Mouse (Mus musculus) liver, embryonic 14.5 days (tissue): ENCODE results near the gene 1810065E05Rik. TPM values are rescaled to one million over a fixed set of nuclear protein-coding genes. Genes with fewer than 3 reads are reported as not detected.

Source experiments
- ATAC-seq: fragments of 200-750 bp; cut with Nextera tagmentation; 2 replicates; pipeline ENCODE4 v1.8.0; 2017; ENCODE audit warnings: moderate number of reproducible peaks, mild to moderate bottlenecking, moderate library complexity; ENCODE audit not compliant: insufficient read depth
- DNase-seq, 3 experiments: peaks; one replicate each; pipeline ENCODE4 v3.0.0-alpha.2; 2012 to 2013; ENCODE audit warnings: low read depth in 3 of 3, low spot score in 3 of 3
- H3K27ac ChIP-seq: fragments of 300-500 bp; sonication (generic); 2 replicates; pipeline ENCODE4 v1.5.1; 2014; ENCODE audit warnings: moderate library complexity, mild to moderate bottlenecking, control low read depth, inconsistent platforms
- H3K27me3 ChIP-seq: fragments of 300-500 bp; sonication (generic); 2 replicates; pipeline ENCODE4 v1.6.1; 2014; ENCODE audit warnings: mild to moderate bottlenecking, low read length, moderate library complexity; ENCODE audit not compliant: control insufficient read depth, insufficient read depth
- H3K36me3 ChIP-seq: fragments of 300-500 bp; sonication (generic); replicated peaks from 2 replicates; pipeline ENCODE4 v1.6.1; 2014; ENCODE audit warnings: low read depth; ENCODE audit not compliant: control insufficient read depth, insufficient read depth
- H3K4me1 ChIP-seq, 2 experiments: fragments of 200-500 bp in 1 of 2; fragments of 300-500 bp in 1 of 2; sonication (generic) in 1 of 2; replicated peaks; 2 replicates each; pipeline ENCODE4 v1.6.1; 2012 to 2014; ENCODE audit warnings: antibody characterized with exemption in 1 of 2, inconsistent platforms in 1 of 2, low read length in 1 of 2; ENCODE audit not compliant: control insufficient read depth in 2 of 2, insufficient read depth in 2 of 2
- H3K4me2 ChIP-seq: fragments of 300-500 bp; sonication (generic); 2 replicates; pipeline ENCODE4 v1.6.1; 2014; ENCODE audit warnings: low read depth, mild to moderate bottlenecking, control low read depth, moderate library complexity
- H3K4me3 ChIP-seq, 2 experiments: fragments of 200-500 bp in 1 of 2; fragments of 300-500 bp in 1 of 2; sonication (generic) in 1 of 2; 2 replicates each; pipeline ENCODE4 v1.5.1; 2012 to 2014; ENCODE audit warnings: low read depth in 2 of 2, low read length in 2 of 2, mild to moderate bottlenecking in 2 of 2, control low read depth in 1 of 2, inconsistent platforms in 1 of 2, moderate library complexity in 1 of 2; ENCODE audit not compliant: insufficient read depth in 1 of 2
- H3K9ac ChIP-seq: fragments of 300-500 bp; sonication (generic); replicated peaks from 2 replicates; pipeline ENCODE4 v1.6.1; 2014; ENCODE audit warnings: mild to moderate bottlenecking, control low read depth, moderate library complexity
- H3K9me3 ChIP-seq: fragments of 300-500 bp; sonication (generic); 2 replicates; pipeline ENCODE4 v1.6.1; 2016; ENCODE audit warnings: low read length, mixed read lengths; ENCODE audit not compliant: control insufficient read depth
- CTCF ChIP-seq: IDR thresholded peaks from 2 replicates; pipeline ENCODE4 v1.5.1; 2016; ENCODE audit warnings: antibody characterized with exemption, low read depth, control low read depth
- EP300 ChIP-seq: IDR thresholded peaks from 2 replicates; pipeline ENCODE4 v1.6.1; 2016; ENCODE audit warnings: antibody characterized with exemption, low read depth
- WGBS: fragments of 180-500 bp; shearing (Covaris S2); extraction: QIAGEN DNeasy Blood & Tissue Kit; methylation state at CpG from one replicate; pipeline ENCODE4 v1.1.7; 2014; ENCODE audit not compliant: insufficient replicate concordance; 5-methylcytosine and 5-hydroxymethylcytosine counted together
- polyA plus RNA-seq, 2 experiments: library from polyadenylated mRNA; depleted of rRNA in 1 of 2; stranded (reverse) in 1 of 2; unstranded in 1 of 2; fragments of >200 nt; fragmentation: Nextera tagmentation in 1 of 2; extraction: Ambion mirVana in 1 of 2; gene quantifications; 2 replicates each; pipeline versions ENCODE4 v1.2.1 to v1.2.3; 2012 to 2014

Gene 1810065E05Rik
- polyA plus RNA-seq, 2 experiments: not detected

DNA sequence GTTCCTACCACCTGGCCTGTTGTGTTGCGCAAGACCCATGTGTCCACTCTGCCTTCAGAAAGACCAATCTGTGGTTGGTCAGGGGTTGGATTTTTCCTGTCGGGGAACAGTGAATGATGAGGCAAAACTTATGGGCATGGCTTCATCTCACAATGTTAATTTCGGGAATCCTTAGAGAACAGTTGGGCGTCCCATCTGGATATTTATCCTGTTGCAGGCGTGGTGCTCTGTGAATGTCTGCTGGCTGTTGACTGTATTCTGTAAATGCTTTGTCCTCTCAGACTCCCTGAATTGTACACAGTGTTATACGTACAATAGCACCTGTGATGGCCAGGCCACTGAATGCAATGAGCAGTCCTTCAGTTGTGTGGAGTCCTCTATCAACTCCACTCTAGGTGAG, 38.4 kb upstream of the 1810065E05Rik start:
- Histone ChIP-seq H3K4me1 (no peaks in the 10 kb centered on the region), H3K27ac (no peak overlapping the region), H3K4me2 (no peak overlapping the region), H3K27me3 (no peaks in the 10 kb centered on the region), H3K9me3 (no peaks in the 10 kb centered on the region), H3K4me3 (no peak overlapping the region), H3K9ac (no peak overlapping the region), H3K36me3 (no peaks in the 10 kb centered on the region)
- ATAC-seq: no peak
- TF ChIP-seq EP300: no peak
- no peak for TF ChIP-seq CTCF
- 79% methylated on average over 6 of the region's 6 CpGs for WGBS
- DNase-seq: no peak

DNA sequence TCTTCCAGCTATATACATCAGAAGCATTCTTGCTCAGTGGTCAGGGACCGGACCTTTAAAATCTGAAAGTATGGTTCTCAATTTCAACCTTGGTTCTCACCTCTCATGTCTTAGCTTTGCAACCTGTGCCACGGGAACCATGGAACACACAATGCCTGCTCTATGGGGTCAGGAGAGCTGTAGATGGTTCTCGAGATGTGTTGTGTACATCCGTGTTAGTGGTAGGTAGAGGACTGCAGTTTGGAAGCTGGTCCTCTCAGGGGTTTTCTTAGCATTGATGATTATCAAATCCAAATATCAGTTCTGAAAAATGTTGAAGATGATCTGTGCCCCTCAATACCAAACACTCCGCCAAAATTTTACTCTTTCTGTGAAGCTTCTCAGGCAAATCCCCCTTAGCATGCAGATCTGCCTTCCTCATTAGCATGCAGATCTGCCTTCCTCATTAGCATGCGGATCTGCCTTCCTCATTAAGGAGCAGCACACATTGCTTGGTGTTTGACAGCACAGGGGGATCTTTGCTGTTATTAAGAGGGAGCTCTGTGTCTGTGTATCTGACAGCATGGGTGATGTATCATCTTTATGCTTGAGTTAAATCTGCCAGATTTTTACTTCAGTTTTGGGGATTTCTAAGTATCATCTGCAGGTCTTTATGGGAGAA, 20.8 kb upstream of the 1810065E05Rik start:
- WGBS: 52% methylated on average over 6 of the region's 6 CpGs
- no peak for TF ChIP-seq EP300
- no peak for TF ChIP-seq CTCF
- no peak overlapping the region for H3K4me3 ChIP-seq
- ATAC-seq (no peak), DNase-seq (no peak)
- H3K27me3 ChIP-seq: no peaks in the 10 kb centered on the region
- H3K9ac ChIP-seq: no peak overlapping the region
- no peak overlapping the region for H3K4me2 ChIP-seq
- no peaks in the 10 kb centered on the region; a peak in 1 of 4 replicates for H3K4me1 ChIP-seq
- no peaks in the 10 kb centered on the region for H3K9me3 ChIP-seq
- no peak overlapping the region for H3K27ac ChIP-seq
- H3K36me3 ChIP-seq: no peaks in the 10 kb centered on the region

DNA sequence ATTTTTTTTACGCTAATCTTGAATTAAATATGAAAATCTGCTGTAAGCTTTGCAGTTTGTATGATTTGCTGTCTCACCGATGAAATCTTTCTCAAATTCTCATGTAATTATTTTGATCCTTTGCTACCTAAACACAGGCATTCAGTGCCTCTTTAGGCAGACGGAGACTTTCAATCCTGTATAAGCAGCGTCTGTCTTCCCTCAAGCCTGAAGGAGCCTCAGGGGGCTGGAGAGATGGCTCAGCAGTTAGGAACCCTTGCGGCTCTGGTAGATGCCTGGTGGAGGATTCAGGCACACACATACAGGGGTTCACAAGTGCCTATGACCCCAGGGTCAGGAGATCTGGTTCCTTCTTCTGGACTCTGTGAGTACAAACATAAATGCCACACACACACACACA, 20.3 kb upstream of the 1810065E05Rik start:
- Histone ChIP-seq H3K36me3 (no peaks in the 10 kb centered on the region), H3K27ac (no peak overlapping the region), H3K4me1 (no peaks in the 10 kb centered on the region; a peak in 1 of 4 replicates), H3K4me3 (no peak overlapping the region), H3K9me3 (no peaks in the 10 kb centered on the region), H3K9ac (no peak overlapping the region), H3K4me2 (no peak overlapping the region), H3K27me3 (no peaks in the 10 kb centered on the region)
- ATAC-seq (no peak), DNase-seq (no peak)
- 61% methylated on average over 5 of the region's 5 CpGs for WGBS
- no peak for TF ChIP-seq EP300
- TF ChIP-seq CTCF: no peak

DNA sequence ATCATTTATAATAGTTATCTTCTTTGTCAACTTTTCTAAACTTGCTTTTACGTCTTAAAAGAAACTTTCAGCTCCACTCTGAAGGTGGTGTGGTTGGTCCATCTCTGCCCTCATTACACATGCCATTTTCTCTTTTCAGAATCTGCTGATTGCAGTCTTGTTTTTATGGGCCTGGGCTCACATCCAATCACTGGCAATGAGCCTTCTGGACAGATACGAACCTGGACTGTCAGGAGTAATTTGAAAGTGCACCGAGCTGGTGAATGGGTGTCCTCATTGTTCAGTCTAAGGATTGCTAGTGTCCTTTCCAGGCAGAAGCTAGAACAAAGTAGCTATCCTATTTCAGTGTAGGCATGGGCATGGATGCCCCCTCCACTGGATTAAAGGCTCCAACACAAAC, 12.8 kb upstream of the 1810065E05Rik start:
- Histone ChIP-seq H3K4me3 (no peak overlapping the region), H3K27ac (no peak overlapping the region), H3K27me3 (no peaks in the 10 kb centered on the region), H3K36me3 (no peaks in the 10 kb centered on the region), H3K9ac (no peak overlapping the region), H3K4me1 (no peaks in the 10 kb centered on the region), H3K4me2 (no peak overlapping the region), H3K9me3 (no peaks in the 10 kb centered on the region)
- DNase-seq (no peak), ATAC-seq (no peak)
- WGBS: 61% methylated on average over 3 of the region's 3 CpGs
- no peak for TF ChIP-seq EP300
- TF ChIP-seq CTCF: no peak

DNA sequence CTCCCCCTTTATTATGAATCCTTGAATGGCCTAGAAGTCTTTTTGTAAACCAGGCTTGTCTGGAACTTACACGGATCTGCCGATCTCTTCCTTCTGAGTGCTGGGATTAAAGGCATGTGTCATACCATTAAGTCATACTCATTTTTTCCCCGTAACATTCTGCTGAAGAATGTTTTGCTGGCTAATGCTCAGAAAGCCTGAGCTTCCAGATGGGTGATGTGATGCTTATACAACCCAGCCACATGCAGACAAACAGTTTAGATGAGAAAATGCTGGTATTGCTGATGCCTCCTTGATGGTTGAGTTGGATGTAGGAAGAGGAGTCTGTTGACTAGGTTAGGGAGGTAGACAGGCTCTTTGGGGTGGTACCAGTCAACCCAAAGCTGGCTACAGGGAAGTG, 2.6 kb upstream of the 1810065E05Rik start:
- TF ChIP-seq CTCF (no peak), EP300 (no peak)
- H3K4me3 ChIP-seq: no peak overlapping the region
- H3K9me3 ChIP-seq: no peaks in the 10 kb centered on the region
- ATAC-seq (no peak), DNase-seq (no peak)
- no peaks in the 10 kb centered on the region for H3K27me3 ChIP-seq
- WGBS: 69% methylated on average over 3 of the region's 3 CpGs
- H3K36me3 ChIP-seq: no peaks in the 10 kb centered on the region
- H3K27ac ChIP-seq: no peak overlapping the region
- H3K4me1 ChIP-seq: no peaks in the 10 kb centered on the region
- H3K4me2 ChIP-seq: no peak overlapping the region
- no peak overlapping the region for H3K9ac ChIP-seq
